In the genomic region with DNA sequence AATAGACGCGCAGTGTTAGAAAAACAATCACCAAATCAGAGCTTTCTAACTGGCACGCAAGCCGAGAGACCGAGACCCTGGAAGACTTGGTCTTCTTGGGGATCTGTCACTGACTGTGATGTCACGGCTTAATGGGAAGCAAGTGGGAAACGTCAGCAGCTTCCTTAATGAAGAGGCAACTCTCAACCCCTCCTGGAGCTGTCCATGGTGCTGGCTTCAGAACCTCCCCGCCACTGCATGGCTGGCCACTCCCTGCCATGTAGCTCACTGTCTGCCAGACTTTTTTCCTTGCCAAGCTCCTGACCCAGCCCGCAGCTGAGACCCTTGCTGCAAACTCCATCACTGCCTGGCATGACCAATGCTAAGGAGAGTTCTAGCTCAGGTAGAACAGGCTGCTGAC, we compare ENCODE assay signal across 9 mouse cellular contexts.
DNase-seq lines count a peak whose midpoint lies in the region; ATAC-seq and TF ChIP-seq lines count a peak whose summit lies in the region.
"Had no signal": no experiment of that assay in that cellular context is flagged by ENCODE, and none has a peak within 500 bp of the region (broad histone marks: within the 10 kb centered on the region; RNA-seq: fewer than 3 reads in every experiment).

No protein-coding gene starts in this region.

- dilution Hi-C loops in CH12.LX (cut with MboI; ENCODE audit: extremely low pct_ligation_motif_present, extremely low pct_unique_long_range_greater_than_20kb, low sequenced_read_pairs): no loop called here

- no peak overlapping the region for H3K9ac ChIP-seq in intestine, embryonic 14.5 days (ENCODE audit: low read length)
- H3K9ac ChIP-seq in intestine, embryonic 15.5 days: no peak overlapping the region
- no peak overlapping the region for H3K9ac ChIP-seq in CH12.LX (ENCODE audit: insufficient read depth, low read depth)
- H3K9ac ChIP-seq: limb, embryonic 15.5 days had no signal

- H3K79me2 ChIP-seq in CH12.LX (replicated peaks; ENCODE audit: control insufficient read depth, extremely low read depth, insufficient read depth, poor library complexity, severe bottlenecking): no peaks in the 10 kb centered on the region

- no peak overlapping the region for H3K4me2 ChIP-seq in intestine, embryonic 14.5 days (ENCODE audit: low read length)
- no peak overlapping the region for H3K4me2 ChIP-seq in intestine, embryonic 15.5 days (replicated peaks)
- no peak overlapping the region for H3K4me2 ChIP-seq in CH12.LX (ENCODE audit: insufficient read depth, low read depth, poor library complexity, severe bottlenecking)
- H3K4me2 ChIP-seq: limb, embryonic 15.5 days had no signal

- TF ChIP-seq CTCF in CH12.LX (conservative IDR thresholded peaks at IDR 0.05 in 1 of 2, IDR thresholded peaks at IDR 0.05 in 1 of 2; ENCODE audit: low read depth in 2 of 2, low read length in 2 of 2): no peak

- no peak for ATAC-seq in intestine, embryonic 14.5 days (replicated peaks; ENCODE audit: low FRiP score, low TSS enrichment, low read depth)
- no peak for ATAC-seq in intestine, embryonic 15.5 days
- ATAC-seq in megakaryocyte, adult 5-6 weeks (ENCODE audit: poor library complexity, severe bottlenecking): no peak

- no peaks in the 10 kb centered on the region for H3K27me3 ChIP-seq in intestine, embryonic 14.5 days (replicated peaks; ENCODE audit: control insufficient read depth, insufficient read depth, low read length)
- H3K27me3 ChIP-seq in intestine, embryonic 15.5 days (replicated peaks): no peaks in the 10 kb centered on the region; the same call in 1 of the 2 replicates
- peaks cover 88% of the 10 kb centered on the region for H3K27me3 ChIP-seq in CH12.LX (replicated peaks)
- H3K27me3 ChIP-seq in limb, embryonic 10.5 days (ENCODE audit: low read depth, poor library complexity, severe bottlenecking): no peaks in the 10 kb centered on the region

- no peak for TF ChIP-seq EP300 in CH12.LX (IDR thresholded peaks at IDR 0.05; ENCODE audit: low read length)

- TF ChIP-seq POLR2A in CH12.LX (IDR thresholded peaks at IDR 0.05; ENCODE audit: low read depth, low read length): no peak

- no peaks in the 10 kb centered on the region for H3K9me3 ChIP-seq in intestine, embryonic 14.5 days (ENCODE audit: control insufficient read depth, low read length)
- no peaks in the 10 kb centered on the region for H3K9me3 ChIP-seq in intestine, embryonic 15.5 days
- H3K9me3 ChIP-seq in CH12.LX (replicated peaks; ENCODE audit: low read length): no peaks in the 10 kb centered on the region
- H3K9me3 ChIP-seq in limb, embryonic 10.5 days (replicated peaks): no peaks in the 10 kb centered on the region
- H3K9me3 ChIP-seq: limb, embryonic 15.5 days had no signal

- no peak for TF ChIP-seq RAD21 in CH12.LX (IDR thresholded peaks at IDR 0.05; ENCODE audit: low read depth, low read length)

- H3K4me1 ChIP-seq in intestine, embryonic 14.5 days (replicated peaks; ENCODE audit: control insufficient read depth, insufficient read depth, low read length): no peaks in the 10 kb centered on the region
- H3K4me1 ChIP-seq in intestine, embryonic 15.5 days (replicated peaks): no peaks in the 10 kb centered on the region
- no peaks in the 10 kb centered on the region for H3K4me1 ChIP-seq in CH12.LX (ENCODE audit: control insufficient read depth in 1 of 2, insufficient read depth in 2 of 2)
- no peaks in the 10 kb centered on the region for H3K4me1 ChIP-seq in limb, embryonic 10.5 days
- H3K4me1 ChIP-seq: limb, embryonic 15.5 days had no signal

- WGBS in intestine, embryonic 14.5 days: 28% methylated on average over 9 of the region's 9 CpGs
- 24% methylated on average over 9 of the region's 9 CpGs for WGBS in intestine, embryonic 15.5 days
- 27% methylated on average over 9 of the region's 9 CpGs for WGBS in limb, embryonic 10.5 days

- peak; percentile 94 for DNase-seq in intestine, embryonic 14.5 days (ENCODE audit: low spot score)
- peak; percentile 12 for DNase-seq in CH12.LX (ENCODE audit: extremely low read depth)
- peak; percentile 82 for DNase-seq in adrenal gland, postnatal 14 days
- DNase-seq in limb, embryonic 10.5 days (ENCODE audit: low spot score): peak; percentile 92
- DNase-seq in thymus, postnatal 25 days: peak; percentile 30
- no peak for DNase-seq in cerebellum, adult 8-10 months

- no peaks in the 10 kb centered on the region for H3K36me3 ChIP-seq in intestine, embryonic 14.5 days (ENCODE audit: control insufficient read depth, insufficient read depth, low read length)
- H3K36me3 ChIP-seq in intestine, embryonic 15.5 days: no peaks in the 10 kb centered on the region
- no peaks in the 10 kb centered on the region for H3K36me3 ChIP-seq in CH12.LX (replicated peaks in 1 of 2; ENCODE audit: control insufficient read depth in 1 of 2, insufficient read depth in 1 of 2, low read length in 1 of 2)
- no peaks in the 10 kb centered on the region for H3K36me3 ChIP-seq in limb, embryonic 10.5 days
- H3K36me3 ChIP-seq: limb, embryonic 15.5 days had no signal

- H3K27ac ChIP-seq in intestine, embryonic 14.5 days (ENCODE audit: low read depth): no peak overlapping the region
- no peak overlapping the region for H3K27ac ChIP-seq in intestine, embryonic 15.5 days
- no peak overlapping the region for H3K27ac ChIP-seq in CH12.LX (ENCODE audit: insufficient read depth, low read depth)
- H3K27ac ChIP-seq in limb, embryonic 10.5 days: no peak overlapping the region
- H3K27ac ChIP-seq: limb, embryonic 15.5 days had no signal

- H3K4me3 ChIP-seq in intestine, embryonic 14.5 days (ENCODE audit: low read depth, low read length): no peak overlapping the region
- H3K4me3 ChIP-seq in intestine, embryonic 15.5 days (replicated peaks): no peak overlapping the region
- no peak overlapping the region for H3K4me3 ChIP-seq in CH12.LX (replicated peaks in 1 of 3; ENCODE audit: low read depth in 2 of 3, low read length in 2 of 3, poor library complexity in 1 of 3)
- no peak overlapping the region for H3K4me3 ChIP-seq in limb, embryonic 10.5 days
- H3K4me3 ChIP-seq: limb, embryonic 15.5 days had no signal

- in situ Hi-C loops in CH12.LX (cut with MboI; ENCODE audit: low pct_ligation_motif_present, low pct_unique_long_range_greater_than_20kb, low sequenced_read_pairs): no loop called here

TF ChIP-seq in CH12.LX, 34 proteins besides CTCF, POLR2A, EP300 and RAD21:
- TF ChIP-seq PAX5 (IDR thresholded peaks at IDR 0.05; ENCODE audit: low read length) (no peak), MAZ (IDR thresholded peaks at IDR 0.05; ENCODE audit: low read depth, low read length) (no peak), CHD1 (IDR thresholded peaks at IDR 0.05; ENCODE audit: low read depth, low read length) (no peak), ZMIZ1 (IDR thresholded peaks at IDR 0.05; ENCODE audit: low read depth, low read length) (no peak), MXI1 (IDR thresholded peaks at IDR 0.05; ENCODE audit: low read depth, low read length) (no peak), USF1 (IDR thresholded peaks at IDR 0.05; ENCODE audit: low read depth, low read length) (no peak), CHD2 (IDR thresholded peaks at IDR 0.05; ENCODE audit: low read length) (no peak), ZC3H11A (IDR thresholded peaks at IDR 0.05; ENCODE audit: low read depth, low read length) (no peak), MAFK (IDR thresholded peaks at IDR 0.05; ENCODE audit: insufficient replicate concordance, low read length) (no peak), TCF12 (IDR thresholded peaks at IDR 0.05; ENCODE audit: low read depth, low read length) (no peak), TBP (conservative IDR thresholded peaks at IDR 0.05; ENCODE audit: low read depth, low read length) (no peak), SMC3 (IDR thresholded peaks at IDR 0.05; ENCODE audit: low read depth, low read length) (no peak), ETS1 (conservative IDR thresholded peaks at IDR 0.05; ENCODE audit: low read depth, low read length) (no peak), POLR2AphosphoS2 (IDR thresholded peaks at IDR 0.05; ENCODE audit: low read depth, low read length) (no peak), BHLHE40 (IDR thresholded peaks at IDR 0.05; ENCODE audit: low read depth, low read length) (no peak)
